Mouse (Mus musculus): ENCODE data around the gene Rapgef4.
A peak's percentile ranks its signal among the peaks of the same experiment; 100 is the strongest.

Gene Rapgef4

GRCm38 (mm10) chr2:72234085-72234484 lies 253.0 kb downstream of the Rapgef4 start:
- DNase-seq (ENCODE audit: low spot score in 2 of 2) = no peak

GRCm38 (mm10) chr2:72234943-72235342 lies 253.9 kb downstream of the Rapgef4 start:
- DNase-seq (ENCODE audit: low spot score in 2 of 2) = peak in 1 of 2 experiments; percentile 46

- no peak for DNase-seq (ENCODE audit: low spot score in 2 of 2)
Measured at GRCm38 (mm10) chr2:72235361-72235901, 254.4 kb downstream of the Rapgef4 start.

DNA sequence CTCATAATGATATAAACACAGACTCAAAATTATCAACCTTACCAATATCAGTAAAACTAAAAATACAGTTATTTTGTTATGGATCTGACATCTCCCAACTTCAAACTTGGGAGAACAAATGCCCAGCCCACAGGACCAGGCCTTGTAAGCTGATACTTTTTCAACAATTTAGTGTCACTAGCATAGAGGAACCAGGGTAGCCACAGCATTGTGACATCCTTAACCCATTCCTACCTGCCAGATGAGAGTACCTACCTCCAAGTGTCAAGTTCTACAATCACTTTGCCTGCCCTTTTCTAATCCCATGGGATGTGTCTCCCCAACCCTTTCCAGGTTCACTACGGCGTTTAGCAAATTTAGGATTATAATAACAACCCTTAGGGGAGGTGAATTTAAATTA lies 257.4 kb downstream of the Rapgef4 start:
- no peak for DNase-seq (ENCODE audit: low spot score in 2 of 2)

DNA sequence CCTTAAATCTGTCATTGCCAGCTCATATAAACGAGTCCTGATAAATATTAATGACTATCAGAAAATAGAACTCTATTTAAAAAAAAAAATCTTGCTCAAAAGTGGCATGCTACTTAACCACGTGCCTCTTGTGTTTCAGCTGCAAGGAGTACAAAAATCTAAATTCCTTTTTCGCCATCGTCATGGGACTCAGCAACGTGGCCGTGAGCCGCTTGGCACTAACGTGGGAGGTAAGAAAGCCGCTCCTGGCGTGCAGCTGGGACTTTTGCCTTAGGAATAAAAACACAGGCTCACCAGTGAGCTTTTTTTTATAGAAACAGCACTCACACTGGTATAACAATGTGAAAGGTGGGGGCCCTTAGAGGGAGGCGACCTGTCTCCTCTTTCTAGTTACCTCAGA lies 257.9 kb downstream of the Rapgef4 start:
- DNase-seq (ENCODE audit: low spot score in 2 of 2) = no peak

- no peak for DNase-seq (ENCODE audit: low spot score in 2 of 2)
Measured at GRCm38 (mm10) chr2:72239456-72239855, 258.4 kb downstream of the Rapgef4 start.

GRCm38 (mm10) chr2:72239993-72240392 lies 259.0 kb downstream of the Rapgef4 start:
- no peak for DNase-seq (ENCODE audit: low spot score in 2 of 2)

GRCm38 (mm10) chr2:72240691-72241090 lies 259.7 kb downstream of the Rapgef4 start:
- no peak for DNase-seq (ENCODE audit: low spot score in 2 of 2)

DNA sequence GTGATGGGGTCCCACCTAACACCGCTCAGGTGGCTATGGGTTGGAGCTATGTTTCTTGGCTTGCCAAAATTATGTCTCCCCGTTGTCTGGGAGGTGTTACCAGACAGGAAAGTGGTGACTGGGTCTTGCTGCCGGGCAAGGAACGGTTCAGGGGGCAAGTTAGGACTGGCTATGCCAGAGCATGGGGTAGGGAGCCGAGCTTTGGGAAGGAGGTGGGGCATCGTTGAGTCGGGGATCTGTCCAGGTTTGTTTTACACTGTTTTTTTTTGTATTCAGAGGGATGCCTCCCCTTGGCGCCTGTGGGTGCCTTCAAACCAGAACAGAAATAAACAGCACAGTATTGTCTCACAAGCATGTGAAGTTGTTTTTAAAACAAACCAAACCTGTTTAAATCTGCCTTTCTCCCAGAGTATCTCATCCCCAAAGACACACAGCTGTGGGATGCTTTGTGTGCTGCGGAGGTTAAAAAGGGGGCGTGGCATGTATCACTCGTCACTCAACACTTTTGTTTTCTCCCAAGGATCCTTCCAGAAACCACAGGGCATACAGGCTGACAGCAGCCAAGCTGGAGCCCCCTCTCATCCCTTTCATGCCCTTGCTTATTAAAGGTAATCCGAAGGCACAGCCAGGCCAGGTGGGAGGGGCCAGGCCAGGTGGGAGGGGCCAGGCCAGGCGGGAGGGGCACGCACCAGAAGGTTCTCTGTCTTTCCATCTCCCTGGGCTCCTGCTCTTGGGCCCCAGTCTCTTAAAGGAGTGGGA lies 260.9 kb downstream of the Rapgef4 start:
- DNase-seq (ENCODE audit: low spot score in 2 of 2) = no peak

- DNase-seq (ENCODE audit: low spot score in 2 of 2) = no peak
Measured at GRCm38 (mm10) chr2:72242910-72243675, 262.1 kb downstream of the Rapgef4 start.

DNA sequence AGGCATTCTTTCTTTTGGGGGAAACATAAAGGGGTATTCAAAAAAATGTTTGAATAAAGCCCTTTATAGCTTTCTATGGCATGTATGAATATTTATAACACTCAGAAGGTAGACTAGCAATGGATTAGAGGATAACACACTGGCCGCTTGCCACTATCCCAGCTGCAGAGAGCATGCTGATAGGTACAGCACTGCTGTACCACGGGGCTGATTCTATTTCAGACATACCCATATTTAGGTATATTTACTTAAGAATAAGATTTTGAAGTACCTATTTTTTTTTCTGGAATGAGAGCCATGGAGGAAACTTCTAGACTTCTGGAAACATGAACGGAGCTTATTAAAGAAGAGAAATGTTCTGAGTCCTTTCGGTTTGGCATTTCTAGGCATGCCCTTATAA lies 264.6 kb downstream of the Rapgef4 start:
- no peak for DNase-seq (ENCODE audit: low spot score in 2 of 2)

DNA sequence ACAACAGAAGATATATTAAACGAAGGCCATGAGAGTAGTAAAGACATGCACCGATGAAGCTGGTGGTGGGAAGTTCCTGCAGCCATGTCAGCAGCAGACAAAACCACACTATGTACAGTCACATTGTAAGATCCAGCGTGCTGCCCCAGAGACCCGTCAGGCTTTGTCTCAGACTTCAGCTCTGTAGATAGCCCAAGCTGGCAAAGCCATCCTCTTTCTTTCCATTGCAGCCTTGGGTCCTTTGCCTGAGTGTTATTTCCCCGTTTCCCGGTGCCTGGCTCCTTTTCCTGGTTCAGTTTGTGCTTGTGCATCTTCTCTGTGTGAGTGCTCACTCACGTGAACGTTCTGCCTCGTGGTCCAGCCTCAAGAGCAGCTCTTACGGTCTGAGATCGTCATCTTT lies 265.3 kb downstream of the Rapgef4 start:
- DNase-seq (ENCODE audit: low spot score in 2 of 2) = no peak

- no peak for DNase-seq (ENCODE audit: low spot score in 2 of 2)
Measured at GRCm38 (mm10) chr2:72247819-72248218, 266.8 kb downstream of the Rapgef4 start.

DNA sequence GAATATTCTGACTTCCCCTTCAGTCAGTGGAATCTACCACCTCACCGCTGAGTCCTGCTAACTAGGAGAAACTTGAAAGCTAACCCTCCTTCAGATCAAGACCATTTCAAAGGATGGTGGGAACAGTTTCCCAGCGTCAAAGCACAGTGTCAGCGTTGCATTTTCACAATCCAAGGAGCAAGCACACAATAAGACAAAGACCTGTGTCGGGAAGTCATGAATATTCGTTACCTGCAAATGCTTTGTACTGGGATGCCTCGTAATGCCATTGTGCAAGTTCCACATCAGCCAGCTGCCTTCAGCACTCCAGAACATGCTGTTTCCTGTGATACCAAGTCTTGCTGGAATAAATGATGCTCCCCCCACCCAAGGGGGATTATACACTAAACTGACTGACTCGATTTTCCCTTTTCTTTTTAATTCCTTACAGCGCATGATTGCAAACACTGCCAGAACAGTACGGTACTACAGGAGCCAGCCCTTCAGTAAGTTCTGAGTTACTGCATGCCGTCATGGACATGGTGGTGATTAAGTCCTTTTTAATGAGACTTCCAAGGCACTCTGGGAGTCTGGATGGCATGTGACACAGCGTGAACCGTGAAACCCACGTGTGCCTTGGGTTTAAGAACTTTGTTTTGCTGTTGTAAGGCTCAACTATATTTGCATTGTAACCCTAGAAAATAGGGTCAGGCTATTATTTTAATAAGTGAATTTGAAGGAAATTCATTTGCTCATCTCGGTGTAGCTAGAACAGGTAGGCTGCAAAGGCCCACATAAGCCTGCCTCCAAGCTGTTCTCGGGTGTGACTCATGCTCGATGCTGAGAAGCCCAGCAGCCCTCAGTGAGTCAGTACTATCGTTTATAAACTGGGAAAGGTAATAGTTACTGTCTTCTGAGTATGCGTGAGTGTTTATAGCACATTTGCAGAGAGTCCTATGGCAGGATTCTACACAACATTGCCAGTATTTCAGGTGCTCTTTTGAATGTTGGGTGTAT lies 271.8 kb downstream of the Rapgef4 start:
- no peak for DNase-seq (ENCODE audit: low spot score in 2 of 2)

GRCm38 (mm10) chr2:72253882-72254281 lies 272.8 kb downstream of the Rapgef4 start:
- DNase-seq (ENCODE audit: low spot score in 2 of 2) = no peak

DNA sequence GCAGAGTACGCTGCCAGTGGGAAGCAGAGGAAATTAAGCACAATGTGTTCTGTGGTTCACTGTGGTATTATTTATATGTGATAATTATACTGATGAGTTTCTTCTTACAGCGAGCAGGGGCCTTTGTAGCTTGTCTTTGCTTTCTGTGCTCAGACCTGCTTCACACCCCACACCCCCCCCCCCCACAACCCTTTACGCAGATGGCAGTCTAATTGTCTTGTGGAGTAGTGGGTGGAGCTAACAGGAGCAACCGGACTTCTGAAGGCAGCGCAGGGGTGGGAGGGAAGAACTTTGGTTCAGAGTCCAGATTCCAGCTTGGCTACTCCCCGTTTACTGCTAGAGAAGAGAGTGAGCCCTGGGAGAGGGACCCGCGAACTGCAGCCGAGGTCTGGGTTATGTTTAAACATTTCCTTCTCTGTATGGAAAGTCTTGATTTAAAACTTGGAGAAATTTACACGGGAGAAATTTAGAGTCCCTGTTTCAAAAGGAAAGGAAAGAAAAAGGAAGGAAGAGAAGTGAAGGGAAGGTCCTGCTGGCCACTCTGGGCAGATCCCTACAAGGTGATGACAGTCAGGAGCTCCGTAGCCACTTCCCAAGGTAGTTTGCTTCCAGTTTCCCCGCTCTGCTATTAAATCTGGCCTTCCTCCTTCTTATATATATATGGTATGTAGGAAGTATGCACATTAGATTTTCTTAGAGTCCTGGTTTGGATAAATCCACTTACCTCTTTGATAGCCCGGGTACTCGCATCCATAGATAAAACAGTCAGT lies 274.0 kb downstream of the Rapgef4 start:
- DNase-seq (ENCODE audit: low spot score in 2 of 2) = no peak

GRCm38 (mm10) chr2:72260704-72261103 lies 279.7 kb downstream of the Rapgef4 start:
- DNase-seq (ENCODE audit: low spot score in 2 of 2) = no peak

DNA sequence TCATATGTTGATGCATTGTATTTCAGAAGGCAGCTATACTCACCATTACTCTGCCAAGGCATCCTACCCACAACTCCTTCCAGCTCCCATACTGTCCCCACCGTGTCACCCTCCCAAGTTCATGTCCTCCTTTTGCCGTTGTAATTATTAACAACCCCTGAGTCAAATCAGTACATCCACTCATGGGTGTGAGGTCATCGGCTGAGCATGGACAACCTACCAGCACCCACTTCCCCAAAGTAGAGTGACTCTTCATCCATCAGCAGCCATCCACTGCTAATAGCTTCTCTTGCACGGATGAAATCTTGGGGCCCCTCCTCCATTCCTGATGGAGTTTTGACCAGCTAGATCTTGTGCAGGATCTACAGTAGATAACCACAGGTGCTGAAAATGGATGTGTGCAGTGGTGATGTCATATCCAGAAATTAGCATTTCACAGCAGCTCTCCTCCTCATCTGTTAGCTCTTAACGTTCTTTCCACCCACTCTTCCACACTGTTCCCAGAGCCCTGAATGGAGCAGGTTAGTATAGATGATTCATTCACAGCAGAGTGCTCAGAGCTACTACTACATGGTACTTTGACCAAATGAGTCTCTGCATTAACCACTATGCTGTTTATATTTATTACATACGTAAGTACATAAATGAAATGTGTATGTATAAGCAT lies 281.9 kb downstream of the Rapgef4 start:
- no peak for DNase-seq (ENCODE audit: low spot score in 2 of 2)

GRCm38 (mm10) chr2:72267390-72267789 lies 286.4 kb downstream of the Rapgef4 start:
- DNase-seq (ENCODE audit: low spot score in 2 of 2) = no peak

DNA sequence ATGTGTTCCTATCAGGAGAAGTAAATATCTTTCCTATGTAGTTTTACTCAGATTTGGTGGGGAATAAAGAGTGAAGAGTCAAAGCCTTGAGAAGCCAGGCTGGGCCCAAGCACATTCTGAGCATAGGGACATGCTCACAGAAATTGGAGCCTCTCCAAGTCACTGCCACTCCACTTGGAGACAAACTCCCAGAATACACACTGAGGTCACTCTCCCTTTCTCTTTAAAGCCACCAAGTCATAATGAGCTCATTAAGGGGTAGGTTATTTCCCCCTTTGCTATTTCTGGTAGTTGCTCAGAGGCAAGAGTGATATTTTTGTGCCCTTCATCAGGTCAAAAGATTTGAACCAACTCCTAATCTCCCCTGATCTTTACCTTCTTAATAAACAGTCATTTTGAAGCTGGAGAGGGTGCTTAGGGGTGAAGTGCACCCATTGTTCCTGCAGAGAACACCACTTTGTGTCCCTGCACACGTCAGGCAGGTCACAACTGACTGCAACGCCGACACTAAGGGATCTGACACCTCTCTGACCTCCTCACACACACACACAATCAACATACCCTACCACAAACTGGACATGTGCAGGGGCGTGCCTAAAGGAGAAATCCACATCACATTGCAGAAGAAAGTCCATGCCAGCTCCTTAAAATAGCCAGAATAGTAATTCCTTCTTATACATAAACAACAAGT lies 288.8 kb downstream of the Rapgef4 start:
- no peak for DNase-seq (ENCODE audit: low spot score in 2 of 2)

Data from urinary bladder, adult 18-20 months (tissue).